Mouse (Mus musculus) hindbrain, embryonic 11.5 days (tissue): ENCODE results near the gene L3mbtl2. TPM values are rescaled to one million over a fixed set of nuclear protein-coding genes. Genes with fewer than 3 reads are reported as not detected.

Experiments used
- ATAC-seq: fragments of 200-750 bp; cut with Nextera tagmentation; 2 replicates; pipeline ENCODE4 v1.8.0; 2017; ENCODE audit warnings: mild to moderate bottlenecking, moderate TSS enrichment, moderate library complexity; ENCODE audit not compliant: low FRiP score
- DNase-seq: peaks from one replicate; pipeline ENCODE4 v3.0.0-alpha.2; 2015; ENCODE audit warnings: low spot score
- H3K27ac ChIP-seq: fragments of 300-500 bp; sonication (generic); 2 replicates; pipeline ENCODE4 v1.5.1; 2014; ENCODE audit warnings: mild to moderate bottlenecking, low read depth, low read length
- H3K27me3 ChIP-seq: fragments of 300-500 bp; sonication (generic); 2 replicates; pipeline ENCODE4 v1.6.1; 2014; ENCODE audit warnings: mild to moderate bottlenecking, low read length, moderate library complexity, mixed read lengths; ENCODE audit not compliant: control insufficient read depth, insufficient read depth
- H3K36me3 ChIP-seq: fragments of 300-500 bp; sonication (generic); 2 replicates; pipeline ENCODE4 v1.6.1; 2014; ENCODE audit warnings: mild to moderate bottlenecking, low read length, moderate library complexity, mixed read lengths; ENCODE audit not compliant: control insufficient read depth, insufficient read depth
- H3K4me1 ChIP-seq: fragments of 300-500 bp; sonication (generic); replicated peaks from 2 replicates; pipeline ENCODE4 v1.6.1; 2014; ENCODE audit warnings: low read length, mixed read lengths; ENCODE audit not compliant: control insufficient read depth, insufficient read depth
- H3K4me2 ChIP-seq: fragments of 300-500 bp; sonication (generic); replicated peaks from 2 replicates; pipeline ENCODE4 v1.6.1; 2014; ENCODE audit warnings: mild to moderate bottlenecking, low read depth, low read length
- H3K4me3 ChIP-seq: fragments of 300-500 bp; sonication (generic); 2 replicates; pipeline ENCODE4 v1.5.1; 2014; ENCODE audit warnings: low read depth, low read length
- H3K9ac ChIP-seq: fragments of 300-500 bp; sonication (generic); 2 replicates; pipeline ENCODE4 v1.6.1; 2014; ENCODE audit warnings: low read depth, low read length
- H3K9me3 ChIP-seq: fragments of 300-500 bp; sonication (generic); 2 replicates; pipeline ENCODE4 v1.6.1; 2016; ENCODE audit warnings: low read length; ENCODE audit not compliant: control insufficient read depth
- WGBS: fragments of 180-500 bp; shearing (Covaris S2); extraction: QIAGEN DNeasy Blood & Tissue Kit; methylation state at CpG from one replicate; pipeline ENCODE4 v1.1.7; 2014; 5-methylcytosine and 5-hydroxymethylcytosine counted together
- polyA plus RNA-seq: library from polyadenylated mRNA; unstranded; fragments of >200 nt; fragmentation: Nextera tagmentation; extraction: Ambion mirVana; gene quantifications from 2 replicates; pipeline ENCODE4 v1.2.1, GENCODE M21; 2014

L3mbtl2 gene
- polyA plus RNA-seq, 1 experiment from 2014 or later, result 26.7 TPM

GRCm38 (mm10) chr15:81718336-81719138, 54.8 kb downstream of the L3mbtl2 start:
- Histone ChIP-seq H3K9ac (no peak overlapping the region), H3K9me3 (no peaks in the 10 kb centered on the region), H3K27me3 (no peaks in the 10 kb centered on the region), H3K4me3 (no peak overlapping the region), H3K27ac (0 out of 2 replicates have a peak overlapping the region, but pooled peaks have one; percentile 10), H3K4me1 (no peaks in the 10 kb centered on the region), H3K36me3 (peaks cover 28% of the 10 kb centered on the region), H3K4me2 (no peak overlapping the region)
- DNase-seq (no peak), ATAC-seq (no peak)
- 90% methylated on average over 9 of the region's 9 CpGs for WGBS

- no peaks in the 10 kb centered on the region for H3K4me1 ChIP-seq
- H3K4me3 ChIP-seq, result no peak overlapping the region
- H3K27ac ChIP-seq, result no peak overlapping the region
- H3K27me3 ChIP-seq, result no peaks in the 10 kb centered on the region
- H3K9ac ChIP-seq, result no peak overlapping the region
- H3K4me2 ChIP-seq, result no peak overlapping the region
- H3K36me3 ChIP-seq, result peaks cover 24% of the 10 kb centered on the region
- WGBS, result 93% methylated on average over 6 of the region's 6 CpGs
- H3K9me3 ChIP-seq, result no peaks in the 10 kb centered on the region
- ATAC-seq (no peak), DNase-seq (no peak)
Measured at GRCm38 (mm10) chr15:81719139-81719531, 55.4 kb downstream of the L3mbtl2 start.

- Histone ChIP-seq H3K27me3 (no peaks in the 10 kb centered on the region), H3K4me3 (no peak overlapping the region), H3K4me2 (no peak overlapping the region), H3K27ac (no peak overlapping the region), H3K9ac (no peak overlapping the region), H3K36me3 (peaks cover 12% of the 10 kb centered on the region), H3K4me1 (no peaks in the 10 kb centered on the region), H3K9me3 (no peaks in the 10 kb centered on the region)
- ATAC-seq (no peak), DNase-seq (no peak)
- WGBS, result 96% methylated on average over 5 of the region's 5 CpGs
Measured at GRCm38 (mm10) chr15:81722361-81722760, 58.7 kb downstream of the L3mbtl2 start.

GRCm38 (mm10) chr15:81723653-81724052, 60.0 kb downstream of the L3mbtl2 start:
- Histone ChIP-seq H3K9me3 (no peaks in the 10 kb centered on the region), H3K27ac (no peak overlapping the region), H3K36me3 (peaks cover 12% of the 10 kb centered on the region), H3K4me3 (no peak overlapping the region), H3K27me3 (no peaks in the 10 kb centered on the region), H3K9ac (no peak overlapping the region), H3K4me2 (no peak overlapping the region), H3K4me1 (no peaks in the 10 kb centered on the region; the same call in none of the 2 replicates)
- WGBS, result 93% methylated on average over 11 of the region's 11 CpGs
- ATAC-seq (no peak), DNase-seq (no peak)

- no peak for DNase-seq
- no peaks in the 10 kb centered on the region for H3K27me3 ChIP-seq
- H3K4me3 ChIP-seq, result no peak overlapping the region
- no peak overlapping the region for H3K9ac ChIP-seq
- WGBS, result 96% methylated on average over 8 of the region's 8 CpGs
- H3K4me1 ChIP-seq, result no peaks in the 10 kb centered on the region; the same call in none of the 2 replicates
- H3K27ac ChIP-seq, result no peak overlapping the region
- no peaks in the 10 kb centered on the region for H3K9me3 ChIP-seq
- no peak for ATAC-seq
- H3K36me3 ChIP-seq, result peaks cover 8% of the 10 kb centered on the region; the same call in 1 of the 2 replicates
- no peak overlapping the region for H3K4me2 ChIP-seq
Measured at GRCm38 (mm10) chr15:81725965-81726364, 62.3 kb downstream of the L3mbtl2 start.

- WGBS, result under 1% methylated on average over 47 of the region's 49 CpGs
- DNase-seq, result peak; percentile 40
- ATAC-seq, result peak; percentile 38
- Histone ChIP-seq H3K36me3 (peaks cover 2% of the 10 kb centered on the region; the same call in 1 of the 2 replicates), H3K9me3 (no peaks in the 10 kb centered on the region), H3K27ac (peak overlapping the region; percentile 58), H3K9ac (peak overlapping the region; percentile 92), H3K4me1 (no peaks in the 10 kb centered on the region; the same call in none of the 2 replicates), H3K4me2 (peak overlapping the region; percentile 90), H3K4me3 (peak overlapping the region; percentile 100), H3K27me3 (no peaks in the 10 kb centered on the region)
Measured at GRCm38 (mm10) chr15:81729241-81729791, 65.6 kb downstream of the L3mbtl2 start.

GRCm38 (mm10) chr15:81729792-81730635, 66.3 kb downstream of the L3mbtl2 start:
- Histone ChIP-seq H3K4me2 (peak overlapping the region; percentile 90), H3K36me3 (peaks cover 2% of the 10 kb centered on the region; the same call in 1 of the 2 replicates), H3K27me3 (no peaks in the 10 kb centered on the region), H3K9ac (peak overlapping the region; percentile 92), H3K4me3 (peak overlapping the region; percentile 100), H3K27ac (peak overlapping the region; percentile 58; the same call in 1 of the 2 replicates), H3K9me3 (no peaks in the 10 kb centered on the region), H3K4me1 (no peaks in the 10 kb centered on the region; the same call in none of the 2 replicates)
- peak; percentile 99 for ATAC-seq
- DNase-seq, result peak; percentile 98
- WGBS, result 5% methylated on average over 41 of the region's 41 CpGs

- 58% methylated on average over 3 of the region's 3 CpGs for WGBS
- no peaks in the 10 kb centered on the region for H3K4me1 ChIP-seq
- H3K9me3 ChIP-seq, result no peaks in the 10 kb centered on the region
- DNase-seq, result no peak
- H3K9ac ChIP-seq, result no peak overlapping the region
- no peak overlapping the region for H3K4me3 ChIP-seq
- ATAC-seq, result no peak
- H3K4me2 ChIP-seq, result no peak overlapping the region
- H3K27ac ChIP-seq, result no peak overlapping the region
- no peaks in the 10 kb centered on the region for H3K27me3 ChIP-seq
- no peaks in the 10 kb centered on the region for H3K36me3 ChIP-seq
Measured at GRCm38 (mm10) chr15:81735075-81735474, 71.4 kb downstream of the L3mbtl2 start.
